Mouse (Mus musculus): ENCODE data around the gene 1700007K13Rik. TPM values are rescaled to one million over a fixed set of nuclear protein-coding genes. Genes with fewer than 3 reads are reported as not detected.

Gene 1700007K13Rik
- polyA plus RNA-seq, 1 experiment from 2014 or later: 2.4 TPM

DNA sequence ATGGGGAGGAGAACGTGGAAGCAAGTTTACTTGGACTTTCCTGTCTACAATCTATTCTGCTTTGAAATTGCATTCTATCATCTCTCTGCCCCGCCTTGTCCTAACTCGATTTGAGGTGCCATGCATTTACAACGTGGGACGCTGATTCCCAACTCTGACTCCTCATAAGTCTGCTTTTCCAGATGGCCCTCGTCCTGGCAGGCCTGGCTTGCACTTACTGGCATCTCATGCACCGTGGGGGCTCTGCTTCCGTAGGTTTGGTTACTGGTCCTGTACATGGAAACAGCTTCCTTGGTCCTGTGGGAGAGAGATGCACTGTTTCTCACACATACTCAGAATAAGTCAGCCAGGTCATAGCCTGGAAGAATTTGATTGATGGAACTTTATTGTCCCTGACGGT lies 1.2 kb downstream of the 1700007K13Rik start:
- Histone ChIP-seq H3K27me3 (ENCODE audit: poor library complexity, severe bottlenecking) (peaks cover 18% of the 10 kb centered on the region), H3K4me1 (peaks cover 34% of the 10 kb centered on the region), H3K9me3 (no peaks in the 10 kb centered on the region; the same call in 1 of the 2 replicates), H3K4me3 (no peak overlapping the region), H3K36me3 (replicated peaks) (peaks cover 13% of the 10 kb centered on the region), H3K27ac (no peak overlapping the region)
- no peak for DNase-seq (ENCODE audit: extremely low spot score, low spot score)
- 86% methylated on average over 9 of the region's 9 CpGs for WGBS

DNA sequence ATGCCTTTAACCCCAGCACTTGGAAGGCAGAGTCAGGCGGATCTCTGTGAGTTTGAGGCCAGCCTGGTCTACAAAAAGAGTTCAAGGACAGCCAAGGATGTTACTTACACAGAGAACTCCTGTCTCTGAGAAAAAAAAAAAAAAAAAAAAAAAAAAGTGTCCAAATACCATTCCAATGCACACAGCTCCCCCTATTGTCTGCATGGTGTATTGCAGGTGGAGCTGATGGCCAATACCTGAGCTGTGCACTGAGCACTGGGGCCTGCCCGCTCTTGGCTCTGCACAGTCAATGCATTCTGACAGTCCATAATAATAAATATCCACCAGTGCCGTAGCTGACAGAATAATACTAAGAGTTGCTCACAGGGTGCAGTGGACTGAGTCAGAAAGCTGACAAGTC lies 2.2 kb downstream of the 1700007K13Rik start:
- no peak overlapping the region for H3K27ac ChIP-seq
- H3K4me1 ChIP-seq: peaks cover 31% of the 10 kb centered on the region
- peak; percentile 59 for DNase-seq (ENCODE audit: extremely low spot score, low spot score)
- 49% methylated on average over 3 of the region's 3 CpGs for WGBS
- peaks cover 18% of the 10 kb centered on the region for H3K27me3 ChIP-seq (ENCODE audit: poor library complexity, severe bottlenecking)
- H3K4me3 ChIP-seq: no peak overlapping the region
- no peaks in the 10 kb centered on the region for H3K9me3 ChIP-seq
- peaks cover 3% of the 10 kb centered on the region for H3K36me3 ChIP-seq (replicated peaks)

DNA sequence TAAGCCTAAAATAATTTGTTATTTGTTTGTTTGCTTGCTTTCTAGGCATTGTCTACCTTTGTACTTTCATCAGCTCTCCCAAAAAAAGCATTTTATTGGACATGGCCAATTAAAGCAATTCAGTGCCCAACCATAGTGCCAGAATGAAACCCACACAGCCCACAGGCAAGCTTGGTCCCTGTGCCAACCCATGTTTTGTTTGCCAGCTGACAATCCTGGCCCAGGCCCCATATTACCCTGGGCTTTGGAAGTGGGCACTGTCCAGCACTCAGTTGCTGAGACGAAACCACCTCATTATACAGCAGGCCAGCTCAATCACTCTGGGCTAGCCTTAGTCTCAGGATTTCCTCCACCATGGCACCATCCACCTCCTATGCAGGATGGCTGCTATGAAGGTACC lies 9.5 kb downstream of the 1700007K13Rik start:
- Histone ChIP-seq H3K27me3 (ENCODE audit: poor library complexity, severe bottlenecking) (no peaks in the 10 kb centered on the region), H3K4me1 (no peaks in the 10 kb centered on the region), H3K27ac (no peak overlapping the region), H3K9me3 (no peaks in the 10 kb centered on the region), H3K36me3 (replicated peaks) (peaks cover 27% of the 10 kb centered on the region), H3K4me3 (no peak overlapping the region)
- no peak for DNase-seq (ENCODE audit: extremely low spot score, low spot score)
- WGBS: 83% methylated on average over 1 of the region's 1 CpGs

- H3K36me3 ChIP-seq (replicated peaks): peaks cover 46% of the 10 kb centered on the region
- no peak overlapping the region for H3K4me3 ChIP-seq
- no peaks in the 10 kb centered on the region for H3K9me3 ChIP-seq
- WGBS: 95% methylated on average over 6 of the region's 6 CpGs
- no peaks in the 10 kb centered on the region for H3K4me1 ChIP-seq
- H3K27me3 ChIP-seq (ENCODE audit: poor library complexity, severe bottlenecking): no peaks in the 10 kb centered on the region; the same call in 1 of the 2 replicates
- H3K27ac ChIP-seq: no peak overlapping the region
- no peak for DNase-seq (ENCODE audit: extremely low spot score, low spot score)
These were observed 12.6 kb downstream of the 1700007K13Rik start for GRCm38 (mm10) chr2:28453539-28453938.

- WGBS: 92% methylated on average over 11 of the region's 11 CpGs
- H3K4me1 ChIP-seq: peaks cover 15% of the 10 kb centered on the region
These were observed 14.5 kb downstream of the 1700007K13Rik start for GRCm38 (mm10) chr2:28451663-28452062.

GRCm38 (mm10) chr2:28447315-28447670 lies 18.8 kb downstream of the 1700007K13Rik start:
- no peak for DNase-seq (ENCODE audit: extremely low spot score, low spot score)
- WGBS: 10% methylated on average over 11 of the region's 11 CpGs
- H3K36me3 ChIP-seq (replicated peaks): peaks cover 25% of the 10 kb centered on the region
- H3K27ac ChIP-seq: peak overlapping the region; percentile 92
- H3K4me1 ChIP-seq: peaks cover 25% of the 10 kb centered on the region
- H3K27me3 ChIP-seq (ENCODE audit: poor library complexity, severe bottlenecking): peaks cover 37% of the 10 kb centered on the region
- H3K9me3 ChIP-seq: no peaks in the 10 kb centered on the region
- H3K4me3 ChIP-seq: peak overlapping the region; percentile 83

More at GRCm38 (mm10) chr2:28451663-28452062, 14.5 kb downstream of the 1700007K13Rik start:
- H3K27ac ChIP-seq: no peak overlapping the region
- H3K36me3 ChIP-seq (replicated peaks): peaks cover 46% of the 10 kb centered on the region
- no peak overlapping the region for H3K4me3 ChIP-seq
- H3K9me3 ChIP-seq: no peaks in the 10 kb centered on the region
- peaks cover 14% of the 10 kb centered on the region for H3K27me3 ChIP-seq (ENCODE audit: poor library complexity, severe bottlenecking)
- DNase-seq (ENCODE audit: extremely low spot score, low spot score): no peak

DNA sequence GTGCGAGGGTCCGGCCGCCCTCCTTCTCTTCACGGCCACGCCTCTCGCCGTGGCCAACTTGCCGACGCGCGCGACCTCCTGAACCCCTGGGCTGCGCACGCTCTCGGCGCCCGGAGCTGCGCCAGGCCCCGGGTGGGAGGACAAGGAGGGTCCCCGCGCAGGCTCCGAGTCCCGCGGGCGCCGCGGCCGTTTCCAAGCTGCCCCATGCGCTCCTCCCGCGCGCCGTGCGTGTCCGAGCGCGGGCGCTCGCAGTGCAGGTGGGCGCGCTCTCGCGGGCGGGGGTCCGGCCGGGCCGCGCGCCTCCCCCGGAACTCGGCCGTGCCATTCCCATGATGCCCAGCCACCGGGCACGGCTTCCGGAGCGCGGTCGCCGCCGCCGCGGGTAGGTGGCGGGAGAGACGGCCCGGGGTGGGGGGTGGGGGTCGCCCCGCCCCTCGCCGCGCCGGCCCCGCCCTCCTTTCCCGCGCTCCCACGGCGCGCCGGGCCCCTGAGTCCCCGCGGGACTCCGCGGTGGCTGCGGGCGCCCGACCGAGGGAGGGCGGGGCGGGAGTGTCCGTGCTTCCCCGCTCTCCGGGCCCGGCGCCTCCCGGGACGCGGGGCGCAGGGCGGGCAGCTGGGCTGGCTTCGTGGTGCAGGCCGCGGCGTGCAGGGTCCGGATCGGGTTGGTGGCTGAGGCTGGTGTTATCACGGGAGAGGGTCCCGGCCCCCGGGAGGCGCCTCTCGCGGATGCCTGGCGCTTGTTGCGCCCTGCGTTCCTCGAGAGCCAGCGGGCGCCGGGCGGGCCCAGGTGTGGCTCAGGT lies 19.4 kb downstream of the 1700007K13Rik start, which contains the start of gene Ppp1r26:
Gene Ppp1r26, plus strand, starts transcription at position 286 of the 800 bp plus-strand sequence.
- peak; percentile 27 for DNase-seq (ENCODE audit: extremely low spot score, low spot score)
- peaks cover 19% of the 10 kb centered on the region for H3K36me3 ChIP-seq (replicated peaks)
- under 1% methylated on average over 93 of the region's 118 CpGs for WGBS
- peaks cover 25% of the 10 kb centered on the region for H3K4me1 ChIP-seq
- H3K9me3 ChIP-seq: no peaks in the 10 kb centered on the region
- peak within 1 kb of the TSS; percentile 92 for H3K27ac ChIP-seq
- peaks cover 37% of the 10 kb centered on the region for H3K27me3 ChIP-seq (ENCODE audit: poor library complexity, severe bottlenecking)
- H3K4me3 ChIP-seq: peak within 1 kb of the TSS; percentile 83

DNA sequence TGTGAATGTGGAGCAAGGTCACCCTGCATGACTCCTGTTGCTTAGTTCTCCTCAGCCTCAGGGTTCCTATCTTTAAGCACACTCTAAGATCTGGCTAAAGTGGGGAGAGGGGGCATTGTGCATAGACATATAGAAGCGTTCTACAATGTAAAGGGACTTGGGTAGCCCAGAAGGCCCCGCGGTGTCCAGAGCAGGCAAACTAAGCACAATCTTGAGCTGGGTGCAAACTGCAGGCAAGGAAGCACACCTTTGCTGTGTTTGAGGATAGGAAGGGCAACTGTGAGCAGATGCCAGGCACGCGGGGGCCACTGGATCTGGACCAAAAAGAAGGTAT lies 20.0 kb downstream of the 1700007K13Rik start:
- peaks cover 14% of the 10 kb centered on the region for H3K36me3 ChIP-seq (replicated peaks)
- H3K4me1 ChIP-seq: peaks cover 25% of the 10 kb centered on the region
- H3K9me3 ChIP-seq: no peaks in the 10 kb centered on the region
- peak overlapping the region; percentile 92 for H3K27ac ChIP-seq
- WGBS: 9% methylated on average over 5 of the region's 5 CpGs
- peak; percentile 40 for DNase-seq (ENCODE audit: extremely low spot score, low spot score)
- H3K27me3 ChIP-seq (ENCODE audit: poor library complexity, severe bottlenecking): peaks cover 37% of the 10 kb centered on the region
- H3K4me3 ChIP-seq: peak overlapping the region; percentile 83

- no peak for DNase-seq (ENCODE audit: extremely low spot score, low spot score)
- H3K9me3 ChIP-seq: no peaks in the 10 kb centered on the region
- peaks cover 3% of the 10 kb centered on the region; the same call in 1 of the 2 replicates for H3K36me3 ChIP-seq (replicated peaks)
- peaks cover 25% of the 10 kb centered on the region for H3K4me1 ChIP-seq
- H3K27ac ChIP-seq: no peak overlapping the region
- H3K27me3 ChIP-seq (ENCODE audit: poor library complexity, severe bottlenecking): peaks cover 37% of the 10 kb centered on the region
- 85% methylated on average over 4 of the region's 4 CpGs for WGBS
- no peak overlapping the region for H3K4me3 ChIP-seq
These were observed 21.1 kb downstream of the 1700007K13Rik start for GRCm38 (mm10) chr2:28445082-28445481.

- WGBS: 80% methylated on average over 6 of the region's 6 CpGs
- no peaks in the 10 kb centered on the region for H3K9me3 ChIP-seq
- H3K27ac ChIP-seq: no peak overlapping the region
- peaks cover 2% of the 10 kb centered on the region for H3K4me1 ChIP-seq
- no peak overlapping the region for H3K4me3 ChIP-seq
- peaks cover 14% of the 10 kb centered on the region for H3K27me3 ChIP-seq (ENCODE audit: poor library complexity, severe bottlenecking)
- no peak for DNase-seq (ENCODE audit: extremely low spot score, low spot score)
- no peaks in the 10 kb centered on the region for H3K36me3 ChIP-seq (replicated peaks)
These were observed 25.3 kb downstream of the 1700007K13Rik start for GRCm38 (mm10) chr2:28440842-28441241.

DNA sequence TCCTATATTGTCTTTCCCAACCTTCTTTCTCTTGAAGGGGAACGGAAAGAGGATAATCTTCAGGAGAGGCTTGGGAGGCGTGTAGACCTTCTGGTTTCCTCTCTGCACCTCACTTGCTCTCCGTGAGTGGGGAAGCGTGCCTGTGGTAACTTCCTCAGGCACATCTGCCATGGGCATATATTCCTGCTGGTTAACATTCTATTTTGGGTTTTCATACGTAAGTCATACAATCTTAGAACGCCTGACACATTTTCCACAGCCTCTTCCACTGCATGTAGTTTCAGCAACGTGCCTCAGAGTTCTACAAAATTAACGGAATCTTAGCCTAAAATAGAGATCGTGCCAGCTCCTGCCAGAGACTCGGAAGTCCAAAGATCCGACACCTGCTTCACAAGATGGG lies 30.7 kb downstream of the 1700007K13Rik start:
- H3K4me3 ChIP-seq: no peak overlapping the region
- no peaks in the 10 kb centered on the region for H3K36me3 ChIP-seq (replicated peaks)
- WGBS: 88% methylated on average over 11 of the region's 11 CpGs
- no peak overlapping the region for H3K27ac ChIP-seq
- no peak for DNase-seq (ENCODE audit: extremely low spot score, low spot score)
- no peaks in the 10 kb centered on the region for H3K4me1 ChIP-seq
- no peaks in the 10 kb centered on the region for H3K9me3 ChIP-seq
- H3K27me3 ChIP-seq (ENCODE audit: poor library complexity, severe bottlenecking): no peaks in the 10 kb centered on the region

- no peak overlapping the region for H3K4me3 ChIP-seq
- no peak overlapping the region for H3K27ac ChIP-seq
- no peaks in the 10 kb centered on the region for H3K36me3 ChIP-seq (replicated peaks)
- no peak for DNase-seq (ENCODE audit: extremely low spot score, low spot score)
- 0% methylated on average over 1 of the region's 2 CpGs for WGBS
- no peaks in the 10 kb centered on the region for H3K27me3 ChIP-seq (ENCODE audit: poor library complexity, severe bottlenecking)
- H3K9me3 ChIP-seq: no peaks in the 10 kb centered on the region
- no peaks in the 10 kb centered on the region for H3K4me1 ChIP-seq
These were observed 32.6 kb downstream of the 1700007K13Rik start for GRCm38 (mm10) chr2:28433512-28433911.

DNA sequence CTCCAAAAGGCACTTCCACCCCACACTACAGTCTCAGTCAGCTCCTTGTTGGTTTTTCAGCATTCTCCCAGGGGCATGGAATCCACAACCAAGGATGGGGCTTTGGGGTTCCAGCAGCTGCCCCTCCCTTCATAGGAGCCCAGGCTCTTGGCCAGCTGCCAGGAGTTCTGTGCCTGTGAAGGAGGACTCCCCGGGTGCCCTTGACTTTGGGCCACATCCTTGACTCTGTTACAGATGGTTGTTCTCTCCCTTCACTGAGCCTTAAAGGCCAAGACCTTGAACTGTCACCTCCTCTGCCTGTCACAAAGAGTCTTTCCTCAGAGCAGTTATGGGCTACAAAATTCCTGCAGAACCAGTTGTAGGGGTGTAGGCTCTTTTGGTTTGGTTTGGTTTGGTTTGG lies 33.3 kb downstream of the 1700007K13Rik start:
- no peak for DNase-seq (ENCODE audit: extremely low spot score, low spot score)
- Histone ChIP-seq H3K36me3 (replicated peaks) (no peaks in the 10 kb centered on the region), H3K27me3 (ENCODE audit: poor library complexity, severe bottlenecking) (no peaks in the 10 kb centered on the region), H3K4me3 (no peak overlapping the region), H3K9me3 (no peaks in the 10 kb centered on the region), H3K4me1 (no peaks in the 10 kb centered on the region), H3K27ac (no peak overlapping the region)
- 82% methylated on average over 1 of the region's 1 CpGs for WGBS

Data from forebrain, embryonic 10.5 days (tissue).